Mouse (Mus musculus) erythroblast, embryonic 14.5 days (primary cell): ENCODE measurements around the gene Ndufs2.

ENCODE experiments used
- GATA1 ChIP-seq: IDR thresholded peaks from 2 replicates; pipeline ENCODE4 v1.6.1; 2012; ENCODE audit warnings: low read length, inconsistent platforms, mixed read lengths
- TAL1 ChIP-seq: IDR thresholded peaks from 3 replicates; pipeline ENCODE4 v1.6.1; 2012; ENCODE audit warnings: low read length, inconsistent platforms, mixed read lengths

- TF ChIP-seq TAL1 = no peak
- TF ChIP-seq GATA1 = no peak
Measured at GRCm38 (mm10) chr1:171237438-171237837, 13.8 kb downstream of the Ndufs2 start.
